Mouse (Mus musculus) B cell, adult 62 days (primary cell): Measurements from ENCODE around the gene Hmmr. TPM values are rescaled to one million over a fixed set of nuclear protein-coding genes. Genes with fewer than 3 reads are reported as not detected.

ENCODE experiments used
- total RNA-seq: library from RNA; stranded (reverse); gene quantifications from 4 replicates; pipeline ENCODE4 v1.2.4, GENCODE M21; 2023

Hmmr gene
- 0.33 to 1.4 TPM (median 0.43 TPM) in 4 replicates for total RNA-seq

DNA sequence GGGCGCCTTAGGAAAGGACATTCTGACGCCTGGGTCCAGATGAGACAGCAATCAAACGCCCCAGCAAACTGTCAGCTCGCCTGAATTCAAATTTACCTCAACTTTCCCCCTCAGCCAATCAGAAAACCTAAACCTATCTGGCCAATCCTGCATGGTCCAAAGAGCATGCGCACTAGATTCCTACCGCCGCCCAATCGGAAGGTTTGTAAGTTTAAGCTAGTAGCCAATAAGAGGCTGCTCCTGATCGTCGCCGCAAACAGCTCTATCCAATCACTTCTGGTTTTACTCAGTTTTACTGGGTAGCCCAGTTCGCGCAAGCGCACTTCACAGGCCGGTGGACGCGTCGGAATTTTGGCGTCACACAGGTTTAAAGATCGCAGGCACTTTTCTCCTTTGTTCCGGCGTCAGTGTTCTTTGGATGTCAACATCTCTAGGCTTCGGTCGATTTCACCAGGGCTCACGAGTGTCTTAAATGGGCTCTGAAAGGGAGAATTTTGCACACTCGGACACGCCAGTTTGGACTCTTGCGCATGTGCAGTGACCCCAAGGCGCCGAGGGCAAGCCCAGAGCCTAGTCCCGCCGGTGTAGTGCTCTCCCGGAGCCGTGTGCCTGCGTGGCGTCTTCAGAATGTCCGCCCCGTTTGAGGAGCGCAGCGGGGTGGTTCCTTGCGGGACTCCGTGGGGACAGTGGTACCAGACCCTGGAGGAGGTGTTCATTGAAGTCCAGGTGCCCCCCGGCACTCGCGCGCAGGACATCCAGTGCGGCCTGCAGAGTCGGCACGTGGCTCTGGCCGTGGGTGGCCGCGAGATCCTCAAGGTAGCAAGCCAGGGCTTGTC lies at the start of gene Hmmr, which contains the start of gene Nudcd2:
Hmmr (minus strand) TSS at position 84 of the 836 bp plus-strand sequence.
Nudcd2 (plus strand) TSS at position 329 of the 836 bp plus-strand sequence.

DNA sequence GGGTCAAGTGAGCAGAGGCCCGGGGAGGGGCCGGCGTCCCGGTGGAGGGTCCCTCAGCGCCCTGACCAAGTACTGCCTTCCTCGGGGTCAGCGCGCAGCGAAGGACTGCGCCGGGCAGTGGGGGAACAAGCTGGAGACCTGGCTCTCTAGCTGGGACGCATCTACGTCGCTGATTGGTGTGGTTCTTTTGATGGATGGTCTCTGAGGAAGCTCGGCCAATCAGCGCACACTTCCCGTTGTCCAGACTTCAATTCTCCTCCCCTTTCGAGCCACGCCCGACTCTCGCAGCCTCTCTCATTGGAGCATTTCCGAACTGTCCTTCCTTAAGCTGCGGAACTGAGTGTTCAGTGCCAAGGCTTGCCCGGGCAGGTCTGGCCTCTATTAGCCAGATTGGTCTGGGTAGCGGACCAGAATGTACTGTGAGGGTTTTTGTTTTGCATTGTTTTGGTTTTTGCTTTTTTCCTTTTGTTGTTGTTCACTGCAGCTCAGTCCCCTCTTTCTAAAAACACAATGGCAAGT lies 21.9 kb upstream of the Hmmr start, which contains the start of gene Ccng1:
Ccng1 (minus strand) TSS at position 203 of the 519 bp plus-strand sequence.

DNA sequence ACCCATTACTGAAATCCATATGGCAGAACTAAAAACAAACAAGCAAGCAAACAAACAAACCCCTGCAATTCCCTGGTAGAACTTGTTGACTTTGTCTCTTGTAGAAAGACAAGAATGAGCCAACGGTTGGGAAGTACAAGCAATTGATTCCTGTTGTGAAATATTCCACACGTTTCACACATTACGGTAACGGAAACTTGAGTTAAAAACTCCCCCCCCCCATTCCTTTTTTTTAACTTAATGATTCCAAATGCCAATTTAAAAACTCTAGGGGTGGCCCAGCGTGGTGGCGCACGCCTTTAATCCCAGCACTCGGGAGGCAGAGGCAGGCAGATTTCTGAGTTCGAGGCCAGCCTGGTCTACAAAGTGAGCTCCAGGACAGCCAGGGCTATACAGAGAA lies 38.1 kb downstream of the Hmmr start, which contains the start of gene Mat2b:
Mat2b (minus strand) TSS at position 101 of the 400 bp plus-strand sequence.

Other genes with a start within 250 kb of the Hmmr start
- 84.5 to 89.8 TPM (median 86.8 TPM) in 4 replicates for gene Mat2b, start 38.2 kb downstream of the Hmmr start, total RNA-seq
- gene Nudcd2, start 245 bp upstream of the Hmmr start, total RNA-seq, result 10.4 to 16.3 TPM (median 12.2 TPM) in 4 replicates
- gene Ccng1, start 21.9 kb upstream of the Hmmr start, total RNA-seq, result 28.3 to 31.3 TPM (median 30.5 TPM) in 4 replicates